Mouse (Mus musculus) kidney, adult 8-10 months (tissue): ENCODE results near the gene Nxph1.

ENCODE experiments used
- DNase-seq, 2 experiments: peaks; one replicate each; pipeline ENCODE4 v3.0.0; 2022

Gene Nxph1

DNA sequence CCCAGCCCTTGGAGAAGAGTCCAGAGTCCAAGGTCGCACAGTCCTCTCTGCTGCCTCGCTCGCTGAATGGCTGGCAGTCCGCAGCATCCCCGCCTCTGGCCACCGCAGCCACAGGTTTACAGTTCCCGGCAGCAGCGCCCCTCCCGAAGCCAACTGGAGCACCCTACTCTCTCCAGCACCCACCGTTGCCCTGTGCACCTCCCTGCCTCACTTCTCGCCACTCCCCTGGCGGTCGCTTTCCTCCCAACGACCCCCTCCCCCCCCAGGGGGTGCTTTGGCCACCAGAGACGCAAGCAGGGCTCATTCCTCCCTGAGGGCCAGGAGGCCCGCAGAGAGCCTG lies at the start of gene Nxph1:
Gene Nxph1, plus strand, starts transcription at position 301 of the 340 bp plus-strand sequence.
- DNase-seq: no peak

DNA sequence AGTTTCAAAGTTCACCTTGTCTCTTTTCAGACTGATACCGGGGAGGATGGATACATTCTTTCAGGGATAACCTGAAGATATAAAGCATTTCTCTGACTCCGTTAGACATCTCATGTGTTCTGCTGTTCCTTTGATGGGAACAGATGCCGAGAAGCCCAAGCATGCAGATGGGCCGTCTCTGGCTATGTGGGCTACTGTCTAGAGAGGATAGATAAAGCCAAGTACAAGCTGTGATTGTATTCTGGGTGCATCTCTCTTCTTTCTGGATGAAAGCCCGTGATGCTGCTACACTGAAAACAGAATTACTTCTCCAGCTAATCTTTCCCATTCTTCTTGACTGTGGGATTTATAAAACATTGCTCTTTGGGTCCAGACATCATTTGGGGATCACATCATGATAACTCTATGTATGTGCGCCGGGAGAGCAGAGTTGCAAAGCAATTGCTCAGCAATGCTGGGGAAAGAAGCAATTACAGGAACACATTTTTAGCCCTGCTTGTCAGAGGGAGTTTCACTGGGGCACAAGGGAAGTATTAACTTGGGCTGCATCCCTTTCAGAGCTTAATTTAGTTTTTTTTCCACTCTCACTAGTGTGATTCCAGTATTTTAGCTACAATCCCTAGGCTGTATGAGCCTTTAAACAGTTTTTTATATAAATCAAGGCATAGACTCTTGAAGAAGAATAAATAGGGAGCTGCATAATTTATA lies 48.1 kb upstream of the Nxph1 start:
- DNase-seq: no peak

- DNase-seq: no peak
These were observed 47.5 kb upstream of the Nxph1 start for GRCm38 (mm10) chr6:8900729-8901122.

GRCm38 (mm10) chr6:8907917-8908316 lies 40.3 kb upstream of the Nxph1 start:
- DNase-seq: no peak

DNA sequence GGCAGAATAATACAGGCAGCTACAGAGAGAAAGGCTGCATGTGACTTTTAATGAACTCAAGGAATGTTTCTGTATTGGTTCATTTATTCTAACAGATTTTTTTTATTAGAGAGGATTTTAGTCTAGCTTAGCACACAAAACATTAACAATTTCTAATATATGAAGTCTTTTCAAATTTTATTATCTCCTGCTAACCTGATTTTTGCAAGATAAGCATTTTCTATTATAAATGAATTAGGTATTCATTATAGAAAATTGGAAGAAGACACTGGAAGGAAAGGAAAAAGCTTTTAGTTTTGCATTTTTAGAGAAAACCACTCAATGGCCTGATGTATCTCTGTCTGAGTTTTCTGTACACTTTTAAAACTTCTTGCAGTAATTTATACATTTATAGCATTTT lies 34.8 kb upstream of the Nxph1 start:
- DNase-seq: no peak

DNA sequence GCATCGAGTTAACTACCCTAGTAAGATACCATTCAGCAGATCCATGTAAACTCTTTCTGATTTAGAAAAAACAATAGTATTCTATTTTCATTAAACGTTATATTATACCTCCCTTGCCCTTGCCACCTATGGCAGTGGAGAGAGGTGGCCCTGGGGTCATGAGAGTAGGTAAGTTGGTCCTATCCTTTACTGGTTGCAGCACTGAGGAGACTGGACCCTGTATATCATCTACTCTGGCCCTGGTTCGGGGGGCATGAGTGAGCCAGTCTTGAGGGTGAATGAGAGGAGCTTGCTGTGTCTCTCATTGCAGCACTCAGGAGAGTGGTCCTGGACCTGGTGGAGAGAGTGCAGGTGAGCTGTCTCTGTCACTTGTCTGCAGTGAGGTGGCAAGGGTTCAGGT lies 33.5 kb upstream of the Nxph1 start:
- no peak for DNase-seq

- DNase-seq: no peak
These were observed 23.8 kb upstream of the Nxph1 start for GRCm38 (mm10) chr6:8924481-8924880.

GRCm38 (mm10) chr6:8935241-8935640 lies 13.0 kb upstream of the Nxph1 start:
- DNase-seq: no peak

- DNase-seq: peak; percentile 32 to 55
These were observed 12.5 kb upstream of the Nxph1 start for GRCm38 (mm10) chr6:8935705-8936104.

GRCm38 (mm10) chr6:8936168-8936567 lies 12.1 kb upstream of the Nxph1 start:
- DNase-seq: no peak

DNA sequence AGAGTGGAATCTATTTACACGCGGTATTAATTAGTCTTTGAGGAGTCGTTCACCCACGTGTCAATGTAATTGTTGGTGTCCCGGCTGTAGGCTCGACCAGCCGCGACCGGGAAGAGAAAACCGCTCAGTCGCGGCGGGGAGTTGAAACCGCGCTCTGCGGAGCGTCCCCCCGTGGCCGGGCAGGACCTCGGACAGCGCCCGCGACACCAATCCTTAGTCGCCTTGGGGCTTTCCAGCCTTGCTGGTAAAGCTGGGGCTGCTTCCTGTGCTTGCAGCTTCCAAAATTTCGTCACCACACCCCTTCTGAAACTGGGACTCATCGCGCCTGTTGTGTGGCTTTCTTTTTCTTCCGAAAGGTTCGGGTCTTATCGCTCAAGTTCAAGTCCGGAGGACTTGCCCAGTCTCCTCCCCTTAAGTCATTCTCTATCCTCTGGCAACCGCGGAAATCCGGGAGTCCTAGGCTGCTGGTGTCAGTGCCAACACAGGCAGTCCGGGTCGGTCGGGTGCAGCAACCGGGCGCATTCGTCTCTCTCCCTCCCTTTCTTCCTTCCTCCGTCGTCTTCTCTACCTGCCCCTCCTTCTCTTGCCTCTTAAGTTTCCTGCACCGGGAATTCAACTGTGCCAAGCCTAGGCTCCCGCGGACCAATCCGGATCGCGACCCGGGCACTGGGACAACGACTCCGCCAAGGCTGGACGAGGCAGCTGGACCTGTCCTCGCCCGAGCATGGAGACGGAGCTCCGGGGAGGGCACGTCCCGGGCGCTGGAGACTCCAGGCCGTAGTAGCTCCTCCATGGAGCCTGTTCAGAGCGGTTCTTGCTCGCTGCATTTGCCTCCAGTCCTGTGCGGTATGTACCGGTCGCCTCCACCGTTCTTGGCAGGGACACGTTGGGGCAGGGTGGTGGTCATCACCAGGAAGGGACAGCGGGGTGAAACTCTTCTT lies 510 bp downstream of the Nxph1 start:
- peak in 1 of 2 experiments; percentile 31 for DNase-seq

DNA sequence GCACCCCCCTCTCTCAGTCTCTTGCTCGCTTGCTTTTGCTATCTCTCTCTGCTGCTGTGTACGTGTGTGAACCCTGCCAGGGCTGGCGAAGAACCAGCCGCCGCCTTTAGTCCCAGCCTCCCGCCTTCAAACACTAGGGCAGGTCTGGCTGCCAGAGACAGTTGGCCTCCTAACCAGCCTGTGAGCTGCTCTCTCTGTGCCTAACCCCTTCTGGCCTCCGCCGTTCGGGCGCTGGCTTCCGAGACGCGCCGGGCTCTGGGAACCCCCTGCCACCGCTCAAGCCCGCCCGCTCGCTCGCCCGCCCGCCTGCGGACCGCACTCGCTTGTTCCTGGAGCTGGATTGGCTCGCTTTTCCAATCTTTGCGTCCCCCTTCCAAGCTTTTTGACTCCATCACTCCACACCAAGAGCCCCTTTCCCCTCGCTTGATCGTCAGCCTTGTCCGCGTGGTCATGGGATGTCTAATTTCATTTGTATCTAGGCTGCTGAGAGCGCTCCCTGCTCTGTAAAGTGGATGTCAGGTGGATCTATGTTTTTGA lies 1.5 kb downstream of the Nxph1 start:
- no peak for DNase-seq

DNA sequence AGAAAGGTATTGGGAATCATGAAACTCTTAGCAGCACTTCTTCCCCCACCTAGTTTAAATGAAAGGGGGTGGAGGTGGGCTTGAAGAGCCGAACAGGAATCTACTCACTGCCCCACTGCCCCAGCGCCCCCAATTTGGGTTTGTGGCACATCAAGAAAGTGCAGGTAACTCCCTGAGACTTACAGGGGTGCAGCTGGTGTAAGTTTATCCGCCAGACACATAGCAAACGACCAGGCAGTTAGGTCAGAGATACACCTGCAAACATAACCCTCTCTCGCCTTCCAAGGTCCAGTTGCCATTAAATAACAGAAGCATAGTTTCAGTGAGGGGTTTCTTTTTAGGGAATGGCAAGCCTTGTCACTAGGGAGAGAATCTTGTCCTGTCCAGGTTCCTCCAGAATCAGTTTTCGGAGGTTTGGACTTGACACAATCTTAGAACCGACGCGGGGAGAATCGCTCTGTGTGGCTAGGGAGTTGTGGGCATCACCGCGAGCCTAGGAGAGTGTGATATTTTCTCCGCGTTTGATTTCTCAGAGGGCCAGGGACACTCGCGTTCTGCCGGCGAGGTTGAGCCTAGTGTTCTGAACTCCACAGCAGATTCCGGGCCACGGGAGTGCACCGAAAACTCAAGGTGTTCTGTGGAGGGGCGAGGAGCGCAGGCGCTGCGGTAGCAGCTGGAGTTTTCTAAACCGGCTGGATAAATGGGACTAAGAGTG lies 2.5 kb downstream of the Nxph1 start:
- DNase-seq: no peak

DNA sequence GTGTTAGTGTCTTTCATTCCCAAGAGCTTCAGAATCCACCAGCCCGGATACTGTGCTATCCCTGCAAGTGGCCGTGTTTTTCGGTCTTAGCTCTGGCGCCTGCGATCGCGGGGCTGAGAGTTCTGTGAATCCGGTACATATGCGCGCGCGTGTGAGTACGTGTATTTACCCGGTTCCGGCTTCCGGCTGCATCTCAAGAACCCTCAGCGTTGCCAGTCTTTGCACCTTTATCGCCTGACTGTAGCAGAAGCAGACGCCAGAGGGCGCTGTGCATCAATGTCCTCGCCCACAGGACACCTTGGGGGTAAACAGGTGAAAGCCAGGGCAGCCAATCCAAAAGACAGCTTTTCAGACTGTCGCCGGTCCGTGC lies 3.1 kb downstream of the Nxph1 start:
- DNase-seq: peak; percentile 36 to 69

GRCm38 (mm10) chr6:8951884-8952590 lies 3.8 kb downstream of the Nxph1 start:
- no peak for DNase-seq

- DNase-seq: no peak
These were observed 7.7 kb downstream of the Nxph1 start for GRCm38 (mm10) chr6:8955817-8956529.

- DNase-seq: no peak
These were observed 8.7 kb downstream of the Nxph1 start for GRCm38 (mm10) chr6:8956743-8957528.

DNA sequence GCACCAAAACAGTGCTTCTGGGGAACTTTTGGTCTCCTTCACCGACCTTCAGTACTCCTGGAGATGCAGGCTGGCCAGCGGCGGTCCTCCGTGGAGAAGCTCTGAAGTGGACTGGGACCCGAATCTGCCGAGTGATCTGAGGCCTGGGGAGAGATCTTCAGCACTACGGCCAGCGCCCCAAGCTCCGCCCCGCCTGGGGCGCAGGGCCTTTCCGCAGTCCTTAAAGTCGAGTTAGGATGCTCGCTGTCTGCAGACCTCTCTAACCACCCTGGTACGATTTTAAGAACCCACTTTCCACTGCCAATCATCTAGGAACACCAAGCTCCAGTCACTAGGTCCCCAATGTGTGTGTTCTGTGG lies 9.3 kb downstream of the Nxph1 start:
- peak in 1 of 2 experiments; percentile 35 for DNase-seq

DNA sequence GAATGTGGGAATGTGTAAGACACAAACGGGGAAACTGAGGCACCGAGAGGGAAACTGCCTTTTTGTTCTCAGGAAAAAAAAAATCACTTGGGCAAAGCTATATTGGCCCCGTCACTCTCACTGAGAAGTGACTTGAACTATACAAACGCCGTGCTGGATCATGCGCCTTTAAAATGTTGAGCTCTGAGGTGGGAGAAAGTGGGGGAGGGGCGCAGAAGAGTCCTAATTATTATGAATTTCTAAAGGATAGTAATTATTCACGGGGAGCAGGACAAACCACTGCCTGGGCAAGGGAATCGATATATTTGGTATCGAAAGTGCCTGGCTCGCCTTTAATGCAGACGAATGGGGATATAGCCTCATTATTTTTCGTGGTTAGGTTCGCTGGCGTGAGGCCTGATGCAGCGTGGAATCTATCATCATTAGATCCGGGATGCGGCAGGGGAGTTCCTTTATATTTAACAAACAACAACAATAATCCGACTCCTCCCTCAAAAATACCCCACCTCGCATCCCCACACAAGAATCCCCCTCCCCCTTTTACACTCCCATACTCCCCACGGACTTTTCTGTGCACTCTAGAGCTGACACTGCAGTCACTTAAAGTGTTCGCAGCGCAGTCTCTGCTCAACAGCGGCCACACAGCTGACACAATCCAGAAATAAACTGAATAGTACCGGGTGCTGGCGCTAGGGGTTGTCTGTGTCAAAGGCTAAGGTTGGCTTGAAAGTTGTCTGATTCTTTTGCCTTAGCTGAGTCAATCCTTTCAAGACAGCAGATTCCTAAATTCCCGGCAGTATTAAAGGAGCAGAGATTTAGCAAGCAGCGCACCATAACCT lies 10.1 kb downstream of the Nxph1 start:
- DNase-seq: peak in 1 of 2 experiments; percentile 38

GRCm38 (mm10) chr6:8959810-8960209 lies 11.6 kb downstream of the Nxph1 start:
- no peak for DNase-seq
